Mouse (Mus musculus): ENCODE results near the gene Uhrf2. TPM values are rescaled to one million over a fixed set of nuclear protein-coding genes. Genes with fewer than 3 reads are reported as not detected.

The Uhrf2 gene
- 110 and 137 TPM in 2 replicates for total RNA-seq (2014; fragmentation: Nextera tagmentation)
- 79.4 and 91.5 TPM in 2 replicates for total RNA-seq (2017)
- polyA plus RNA-seq (2012): 13.5 and 19.4 TPM in 2 replicates

DNA sequence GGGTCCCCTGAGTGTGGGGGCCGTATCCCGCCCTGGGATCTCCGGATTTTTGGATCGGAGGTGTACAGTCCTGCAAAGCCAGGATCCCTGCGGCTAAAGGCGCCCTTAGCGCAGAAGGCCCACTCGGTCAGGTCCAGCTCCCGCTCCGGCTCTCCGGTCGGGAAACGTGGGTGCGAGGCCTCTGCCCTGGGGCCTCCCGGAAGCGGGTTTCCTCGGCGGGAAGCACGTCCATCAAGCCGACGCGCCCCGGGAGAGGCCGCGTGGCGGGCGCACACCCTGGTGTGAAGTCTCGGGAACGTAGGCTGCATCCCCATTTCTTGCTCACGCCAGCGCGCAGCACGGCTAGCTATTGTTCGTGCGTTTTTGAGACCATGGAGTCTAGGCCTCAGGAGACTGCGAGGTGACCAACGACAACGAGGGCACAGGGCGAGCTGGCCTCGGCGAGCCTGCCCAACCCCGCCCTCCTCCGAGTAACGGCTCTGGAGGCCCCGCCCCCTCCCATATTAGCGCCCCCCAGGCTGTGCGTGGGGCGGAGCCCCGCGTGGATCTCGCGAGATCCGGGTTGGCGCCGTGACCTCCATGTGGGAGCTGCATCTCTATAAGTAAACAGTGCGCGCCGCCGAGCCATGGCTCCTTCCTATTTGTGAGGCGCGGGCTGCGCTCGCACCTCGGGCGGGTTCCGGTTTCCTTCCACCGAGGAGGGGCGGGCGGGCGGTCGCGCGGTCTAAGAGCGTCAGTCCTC lies at the start of gene Uhrf2:
Gene Uhrf2, plus strand, starts transcription at position 620 of the 742 bp plus-strand sequence.
- H3K4me3 ChIP-seq (ENCODE audit: low read depth, low read length): peak within 1 kb of the TSS; percentile 93
- DNase-seq (ENCODE audit: low spot score): peak; percentile 80
- peaks cover 7% of the 10 kb centered on the region for H3K36me3 ChIP-seq (replicated peaks)
- peaks cover 5% of the 10 kb centered on the region for H3K9me3 ChIP-seq (replicated peaks)
- H3K27me3 ChIP-seq (ENCODE audit: insufficient read depth, low read length): peaks cover 3% of the 10 kb centered on the region
- peaks cover 28% of the 10 kb centered on the region for H3K4me1 ChIP-seq (ENCODE audit: insufficient read depth, low read depth, low read length)
- TF ChIP-seq CTCF (IDR thresholded peaks at IDR 0.05; ENCODE audit: low read depth, low read length): no peak
- no peak for TF ChIP-seq GATA1 (IDR thresholded peaks at IDR 0.05; ENCODE audit: borderline replicate concordance, low read length)
- no peak for TF ChIP-seq TAL1 (conservative IDR thresholded peaks at IDR 0.05; ENCODE audit: low read depth, low read length)
- TF ChIP-seq GATA2 (IDR thresholded peaks at IDR 0.05; ENCODE audit: borderline replicate concordance, low read depth, low read length): no peak
- TF ChIP-seq POLR2AphosphoS5 (IDR thresholded peaks at IDR 0.05; ENCODE audit: insufficient replicate concordance, low read depth, low read length): no peak
- peak; percentile 78 for ATAC-seq (ENCODE audit: extremely low read depth, insufficient number of reproducible peaks, low FRiP score, poor library complexity, severe bottlenecking)

DNA sequence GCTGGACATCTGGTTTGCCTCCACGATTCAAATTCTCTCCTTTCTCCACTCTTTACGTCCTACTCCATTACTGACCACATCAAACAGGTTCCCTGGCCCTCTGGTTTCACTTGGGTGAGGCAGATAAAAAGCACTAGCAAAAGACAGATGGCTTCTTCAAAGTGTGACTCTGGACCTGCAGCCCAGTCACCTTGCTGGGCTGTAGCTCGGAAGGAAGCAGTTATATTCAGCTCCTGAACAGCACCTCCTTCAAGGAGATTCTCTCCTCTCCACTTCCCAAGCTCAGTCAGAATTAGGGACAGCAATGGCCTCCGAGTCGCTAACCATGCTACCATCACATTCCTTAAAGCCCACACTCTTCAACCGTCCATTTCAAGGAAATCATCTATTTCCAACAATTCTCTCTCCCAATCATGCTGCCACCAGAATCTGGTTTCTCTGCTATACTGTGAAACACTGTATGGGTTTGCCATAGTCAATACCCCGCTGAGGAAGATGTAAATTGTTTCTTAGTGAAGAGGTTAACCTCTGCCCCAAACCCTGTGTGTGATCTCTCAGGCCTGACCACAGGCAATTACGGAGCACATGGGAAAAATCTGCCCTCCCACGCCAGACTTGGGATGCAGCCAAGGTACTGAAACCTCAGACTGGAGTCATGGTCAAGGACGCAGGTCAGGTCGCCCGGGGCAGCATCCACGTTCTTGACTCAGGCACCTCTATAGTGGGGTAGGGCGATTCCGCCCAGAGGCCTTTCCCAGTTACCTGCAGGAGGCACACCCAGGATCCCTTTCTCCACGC lies 45.9 kb upstream of the Uhrf2 start:
- Histone ChIP-seq H3K4me1 (ENCODE audit: insufficient read depth, low read depth, low read length) (no peaks in the 10 kb centered on the region), H3K27me3 (ENCODE audit: insufficient read depth, low read length) (no peaks in the 10 kb centered on the region), H3K4me3 (ENCODE audit: low read depth, low read length) (no peak overlapping the region), H3K9me3 (replicated peaks) (no peaks in the 10 kb centered on the region), H3K36me3 (replicated peaks) (no peaks in the 10 kb centered on the region)
- TF ChIP-seq GATA1 (IDR thresholded peaks at IDR 0.05; ENCODE audit: borderline replicate concordance, low read length): no peak
- TF ChIP-seq GATA2 (IDR thresholded peaks at IDR 0.05; ENCODE audit: borderline replicate concordance, low read depth, low read length): no peak
- TF ChIP-seq POLR2AphosphoS5 (IDR thresholded peaks at IDR 0.05; ENCODE audit: insufficient replicate concordance, low read depth, low read length): no peak
- no peak for TF ChIP-seq TAL1 (conservative IDR thresholded peaks at IDR 0.05; ENCODE audit: low read depth, low read length)
- TF ChIP-seq CTCF (IDR thresholded peaks at IDR 0.05; ENCODE audit: low read depth, low read length): no peak
- DNase-seq (ENCODE audit: low spot score) (no peak), ATAC-seq (ENCODE audit: extremely low read depth, insufficient number of reproducible peaks, low FRiP score, poor library complexity, severe bottlenecking) (no peak)

- TF ChIP-seq POLR2AphosphoS5 (IDR thresholded peaks at IDR 0.05; ENCODE audit: insufficient replicate concordance, low read depth, low read length) (no peak), TAL1 (conservative IDR thresholded peaks at IDR 0.05; ENCODE audit: low read depth, low read length) (no peak), GATA1 (IDR thresholded peaks at IDR 0.05; ENCODE audit: borderline replicate concordance, low read length) (no peak), CTCF (IDR thresholded peaks at IDR 0.05; ENCODE audit: low read depth, low read length) (no peak)
- ATAC-seq (ENCODE audit: extremely low read depth, insufficient number of reproducible peaks, low FRiP score, poor library complexity, severe bottlenecking) (no peak), DNase-seq (ENCODE audit: low spot score) (no peak)
- no peak overlapping the region for H3K4me3 ChIP-seq (ENCODE audit: low read depth, low read length)
- H3K9me3 ChIP-seq (replicated peaks): no peaks in the 10 kb centered on the region
- H3K4me1 ChIP-seq (ENCODE audit: insufficient read depth, low read depth, low read length): no peaks in the 10 kb centered on the region
- H3K36me3 ChIP-seq (replicated peaks): no peaks in the 10 kb centered on the region
- H3K27me3 ChIP-seq (ENCODE audit: insufficient read depth, low read length): no peaks in the 10 kb centered on the region
These were observed 43.7 kb upstream of the Uhrf2 start for GRCm38 (mm10) chr19:29986464-29987091.

DNA sequence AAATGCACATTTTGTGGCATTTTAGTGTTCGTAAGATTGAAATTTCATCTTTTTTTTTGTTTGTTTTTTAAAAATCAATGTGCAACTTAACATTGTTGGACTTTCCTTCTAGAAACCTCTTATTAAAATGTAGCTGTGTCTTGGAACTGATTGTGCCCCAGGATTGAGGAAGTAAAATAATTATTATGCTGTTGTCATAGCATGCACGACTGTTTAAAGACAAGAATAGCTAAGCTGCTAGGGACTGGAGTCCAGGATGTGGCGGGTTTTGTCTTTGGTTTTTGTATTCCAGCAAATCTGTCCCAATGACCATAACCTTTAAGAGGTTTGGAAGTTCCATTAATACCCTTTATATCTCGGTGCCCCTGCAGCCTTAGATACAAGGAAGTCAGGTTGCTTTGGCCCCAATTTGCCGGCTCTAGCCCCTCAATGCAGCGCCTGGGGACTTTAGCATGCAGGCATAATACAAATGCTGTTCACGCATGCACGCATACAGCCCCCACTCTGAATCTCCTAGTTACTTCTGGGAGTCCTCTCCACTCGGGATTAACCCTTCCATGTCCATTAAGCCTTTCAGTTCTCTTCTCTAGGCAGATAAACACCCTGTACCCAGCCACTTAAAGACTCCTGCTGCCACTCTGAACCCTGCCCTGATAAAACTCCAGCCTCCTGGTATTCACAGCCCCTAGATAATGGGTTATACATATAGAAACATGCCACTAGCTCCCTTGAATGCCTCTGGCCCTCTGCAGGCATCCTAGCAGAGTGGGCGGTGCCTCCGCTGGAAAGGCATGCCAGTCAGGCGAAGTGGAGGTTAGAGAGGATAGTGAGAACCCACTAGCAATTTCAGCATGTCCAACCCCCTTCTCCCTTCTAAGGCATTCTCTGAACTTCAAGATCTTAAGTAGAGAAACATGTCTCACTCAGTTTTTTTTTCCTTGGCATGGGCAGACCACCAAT lies 29.6 kb upstream of the Uhrf2 start:
- Histone ChIP-seq H3K9me3 (replicated peaks) (no peaks in the 10 kb centered on the region), H3K4me1 (ENCODE audit: insufficient read depth, low read depth, low read length) (no peaks in the 10 kb centered on the region), H3K27me3 (ENCODE audit: insufficient read depth, low read length) (peaks cover 13% of the 10 kb centered on the region), H3K36me3 (replicated peaks) (no peaks in the 10 kb centered on the region), H3K4me3 (ENCODE audit: low read depth, low read length) (no peak overlapping the region)
- no peak for TF ChIP-seq TAL1 (conservative IDR thresholded peaks at IDR 0.05; ENCODE audit: low read depth, low read length)
- no peak for TF ChIP-seq POLR2AphosphoS5 (IDR thresholded peaks at IDR 0.05; ENCODE audit: insufficient replicate concordance, low read depth, low read length)
- no peak for TF ChIP-seq CTCF (IDR thresholded peaks at IDR 0.05; ENCODE audit: low read depth, low read length)
- no peak for TF ChIP-seq GATA1 (IDR thresholded peaks at IDR 0.05; ENCODE audit: borderline replicate concordance, low read length)
- TF ChIP-seq GATA2 (IDR thresholded peaks at IDR 0.05; ENCODE audit: borderline replicate concordance, low read depth, low read length): no peak
- ATAC-seq (ENCODE audit: extremely low read depth, insufficient number of reproducible peaks, low FRiP score, poor library complexity, severe bottlenecking): no peak
- DNase-seq (ENCODE audit: low spot score): no peak

- DNase-seq (ENCODE audit: low spot score) (no peak), ATAC-seq (ENCODE audit: extremely low read depth, insufficient number of reproducible peaks, low FRiP score, poor library complexity, severe bottlenecking) (no peak)
- H3K9me3 ChIP-seq (replicated peaks): no peaks in the 10 kb centered on the region
- no peak overlapping the region for H3K4me3 ChIP-seq (ENCODE audit: low read depth, low read length)
- H3K4me1 ChIP-seq (ENCODE audit: insufficient read depth, low read depth, low read length): no peaks in the 10 kb centered on the region
- TF ChIP-seq GATA2 (IDR thresholded peaks at IDR 0.05; ENCODE audit: borderline replicate concordance, low read depth, low read length) (no peak), GATA1 (IDR thresholded peaks at IDR 0.05; ENCODE audit: borderline replicate concordance, low read length) (no peak), POLR2AphosphoS5 (IDR thresholded peaks at IDR 0.05; ENCODE audit: insufficient replicate concordance, low read depth, low read length) (no peak)
- H3K36me3 ChIP-seq (replicated peaks): no peaks in the 10 kb centered on the region
- H3K27me3 ChIP-seq (ENCODE audit: insufficient read depth, low read length): peaks cover 18% of the 10 kb centered on the region
These were observed 28.8 kb upstream of the Uhrf2 start for GRCm38 (mm10) chr19:30001550-30001949.
